Mouse (Mus musculus) kidney, adult 2 months (tissue): ENCODE data around the gene Mthfsd.

Source experiments
- CTCF ChIP-seq: fragments of 200-500 bp; conservative IDR thresholded peaks from 2 replicates; pipeline ENCODE4 v1.5.1; 2011; ENCODE audit warnings: low read depth, mild to moderate bottlenecking, control low read depth, low read length, moderate library complexity, mixed read lengths; ENCODE audit not compliant: insufficient read depth, insufficient read length
- POLR2A ChIP-seq: fragments of 200-500 bp; IDR thresholded peaks from one replicate; pipeline ENCODE4 v1.6.1; 2011; ENCODE audit warnings: low read depth, low read length, control low read depth

DNA sequence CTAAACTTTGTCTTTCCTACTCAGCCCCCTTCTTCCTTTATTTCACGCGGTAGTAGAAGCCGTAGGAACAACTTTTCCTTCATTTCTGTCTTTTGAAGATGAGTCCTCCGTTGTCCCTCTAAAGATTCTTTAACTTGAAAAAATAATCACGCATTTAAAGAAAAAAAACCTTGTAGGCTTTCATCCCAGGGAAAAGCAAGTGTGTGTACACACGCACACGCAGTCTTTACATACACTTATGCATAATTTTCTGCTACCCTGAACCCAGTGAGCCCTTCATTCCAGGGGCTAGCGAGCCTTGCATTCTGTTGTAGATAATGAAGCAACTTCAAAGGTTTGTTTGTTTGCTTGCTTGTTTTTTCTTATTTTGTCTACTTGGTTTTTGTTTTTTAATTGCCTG is 19.9 kb downstream of the Mthfsd start:
- TF ChIP-seq CTCF (no peak), POLR2A (no peak)
